Mouse (Mus musculus) lung, postnatal 0 days (tissue): Measurements from ENCODE around the gene Jagn1.

Experiments
- CTCF ChIP-seq: IDR thresholded peaks from 2 replicates; pipeline ENCODE4 v1.5.1; 2016; ENCODE audit warnings: antibody characterized with exemption, mild to moderate bottlenecking
- EP300 ChIP-seq: IDR thresholded peaks from 2 replicates; pipeline ENCODE4 v1.6.1; 2016; ENCODE audit warnings: antibody characterized with exemption, mild to moderate bottlenecking, control low read depth

DNA sequence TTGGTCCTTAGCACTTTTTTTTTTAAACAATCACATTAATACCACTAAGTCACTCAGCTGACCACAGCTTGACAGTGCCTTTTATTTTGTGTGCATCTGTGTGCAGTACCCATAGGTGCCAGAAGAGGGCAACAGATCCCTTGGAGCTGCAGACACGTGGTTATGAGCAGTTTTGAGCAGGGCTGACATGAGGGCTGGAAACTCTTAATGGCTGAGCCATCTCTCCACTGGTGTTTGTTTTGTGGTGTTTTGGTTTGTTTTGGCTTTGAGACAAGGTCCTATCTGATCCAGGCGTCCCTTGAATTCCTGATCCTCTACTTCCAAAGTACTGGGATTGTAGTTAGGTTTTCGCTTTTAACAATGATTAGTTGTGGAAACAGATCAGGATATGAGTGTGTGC lies 15.0 kb upstream of the Jagn1 start:
- TF ChIP-seq EP300 (no peak), CTCF (peak; percentile 79)
